Mouse (Mus musculus): ENCODE measurements around the gene Ubac1. TPM values are rescaled to one million over a fixed set of nuclear protein-coding genes. Genes with fewer than 3 reads are reported as not detected.

Ubac1 gene
- polyA plus RNA-seq, 1 experiment, result 65.1 TPM

DNA sequence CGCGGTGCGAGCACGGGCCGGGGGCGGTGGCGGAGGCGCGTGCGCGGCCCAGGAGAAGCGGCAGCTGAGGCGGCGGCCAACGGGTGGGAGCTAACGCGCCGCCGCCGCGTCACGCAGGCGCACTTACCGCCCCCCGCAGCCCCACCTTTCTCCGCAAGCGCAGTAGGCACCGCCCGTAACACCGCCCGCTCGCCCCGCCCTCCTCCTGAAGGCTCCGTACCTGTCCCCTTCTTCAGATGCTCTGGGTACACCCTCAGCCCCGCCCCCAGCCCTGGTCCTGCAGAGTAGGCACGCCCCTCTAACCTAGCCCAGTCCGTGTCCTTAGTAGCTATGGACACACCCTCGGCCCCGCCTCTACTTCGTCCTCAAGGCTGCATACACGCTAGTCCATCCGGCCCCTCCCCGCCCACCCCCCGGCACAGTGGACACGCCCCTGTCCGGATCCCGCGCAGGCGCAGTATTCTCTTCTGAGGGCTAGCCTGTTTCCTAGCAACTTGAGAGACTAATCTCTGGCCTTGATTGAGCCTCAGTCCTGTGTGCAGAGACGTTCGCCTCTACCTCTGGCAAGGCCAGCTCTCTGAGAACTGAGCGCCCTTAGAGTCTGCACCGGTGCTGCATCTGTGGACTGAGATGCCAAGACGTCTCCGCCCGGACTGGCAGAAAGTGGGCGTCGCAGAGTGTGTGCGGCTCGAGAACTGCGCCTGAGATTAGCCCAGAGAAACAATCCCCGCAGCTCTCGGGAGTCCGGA lies 38.2 kb downstream of the Ubac1 start, which contains the start of gene Camsap1:
Gene Camsap1 (minus strand): TSS at position 124 of the 749 bp plus-strand sequence.
- no peaks in the 10 kb centered on the region for H3K36me3 ChIP-seq (ENCODE audit: control insufficient read depth, insufficient read depth, low read length)
- peaks cover 8% of the 10 kb centered on the region for H3K4me1 ChIP-seq (ENCODE audit: control insufficient read depth, insufficient read depth, low read length)
- peak within 1 kb of the TSS; percentile 85 for H3K27ac ChIP-seq (ENCODE audit: control insufficient read depth, insufficient read depth, low read depth, low read length)
- H3K27me3 ChIP-seq (ENCODE audit: control insufficient read depth, insufficient read depth, low read length), result no peaks in the 10 kb centered on the region
- peak within 1 kb of the TSS; percentile 95 for H3K4me3 ChIP-seq (ENCODE audit: control insufficient read depth, low read depth, low read length)
- TF ChIP-seq CTCF (IDR thresholded peaks at IDR 0.05; ENCODE audit: control insufficient read depth, insufficient read depth, insufficient replicate concordance, low read depth, low read length) (no peak), POLR2A (IDR thresholded peaks at IDR 0.05; ENCODE audit: control insufficient read depth, low read depth, low read length) (peak; percentile 35; the same call in 1 of the 2 replicates)

DNA sequence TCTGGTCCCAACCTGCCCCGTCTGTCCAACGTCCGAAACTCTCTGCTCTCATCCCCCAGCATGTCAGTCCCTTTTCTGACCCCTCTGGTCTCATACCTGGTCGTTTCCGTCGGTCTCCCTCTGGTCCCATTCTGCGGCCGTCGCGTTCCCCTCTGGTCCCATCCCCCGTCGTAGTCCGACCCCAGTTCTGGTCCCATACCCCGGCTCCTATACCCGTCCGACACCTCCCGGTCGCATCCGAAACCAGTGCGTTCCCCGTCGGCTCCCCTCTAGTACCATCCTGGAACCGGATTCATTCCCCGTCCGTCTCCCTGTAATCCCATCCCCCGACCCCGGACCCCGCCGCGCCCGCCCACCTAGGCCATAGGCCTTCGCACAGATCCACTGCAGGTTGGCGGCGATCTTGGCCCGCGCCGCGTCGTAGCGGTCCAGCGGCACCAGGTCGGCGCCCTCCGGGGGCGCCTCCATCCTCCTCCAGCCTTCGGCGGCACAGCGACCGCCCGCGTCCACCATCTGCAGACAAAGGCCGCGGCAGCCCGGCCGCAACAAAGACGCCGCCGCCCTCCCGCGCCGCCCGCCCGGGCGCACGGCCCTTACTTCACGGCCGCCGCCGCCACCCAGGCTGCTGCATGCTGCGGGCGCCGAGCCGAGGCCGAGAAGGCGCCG lies 39.0 kb downstream of the Ubac1 start:
- Histone ChIP-seq H3K36me3 (ENCODE audit: control insufficient read depth, insufficient read depth, low read length) (no peaks in the 10 kb centered on the region), H3K4me1 (ENCODE audit: control insufficient read depth, insufficient read depth, low read length) (peaks cover 8% of the 10 kb centered on the region), H3K27ac (ENCODE audit: control insufficient read depth, insufficient read depth, low read depth, low read length) (peak overlapping the region; percentile 85), H3K4me3 (ENCODE audit: control insufficient read depth, low read depth, low read length) (peak overlapping the region; percentile 95), H3K27me3 (ENCODE audit: control insufficient read depth, insufficient read depth, low read length) (no peaks in the 10 kb centered on the region)
- no peak for TF ChIP-seq CTCF (IDR thresholded peaks at IDR 0.05; ENCODE audit: control insufficient read depth, insufficient read depth, insufficient replicate concordance, low read depth, low read length)
- no peak for TF ChIP-seq POLR2A (IDR thresholded peaks at IDR 0.05; ENCODE audit: control insufficient read depth, low read depth, low read length)

DNA sequence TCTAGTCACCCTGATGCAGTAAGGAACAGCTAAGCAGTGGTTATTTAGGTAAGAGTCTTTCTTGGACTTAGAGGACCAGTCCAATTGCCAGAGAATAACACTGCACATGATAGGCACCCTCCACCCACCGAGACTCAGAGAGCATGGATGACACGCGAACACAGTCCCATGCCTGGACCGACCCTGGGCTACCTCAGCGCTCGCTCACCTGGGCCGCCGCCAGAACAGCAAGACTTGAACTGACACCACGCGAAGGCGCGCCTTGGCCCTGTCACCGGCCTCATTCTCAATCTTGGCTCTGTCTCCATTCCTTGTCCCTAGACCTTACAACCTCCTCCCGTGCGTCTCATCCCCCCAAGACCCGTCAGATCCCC lies 39.5 kb downstream of the Ubac1 start:
- no peaks in the 10 kb centered on the region for H3K36me3 ChIP-seq (ENCODE audit: control insufficient read depth, insufficient read depth, low read length)
- no peaks in the 10 kb centered on the region for H3K27me3 ChIP-seq (ENCODE audit: control insufficient read depth, insufficient read depth, low read length)
- TF ChIP-seq CTCF (IDR thresholded peaks at IDR 0.05; ENCODE audit: control insufficient read depth, insufficient read depth, insufficient replicate concordance, low read depth, low read length) (no peak), POLR2A (IDR thresholded peaks at IDR 0.05; ENCODE audit: control insufficient read depth, low read depth, low read length) (peak; percentile 42; the same call in 1 of the 2 replicates)
- peak overlapping the region; percentile 95 for H3K4me3 ChIP-seq (ENCODE audit: control insufficient read depth, low read depth, low read length)
- H3K27ac ChIP-seq (ENCODE audit: control insufficient read depth, insufficient read depth, low read depth, low read length), result peak overlapping the region; percentile 85
- H3K4me1 ChIP-seq (ENCODE audit: control insufficient read depth, insufficient read depth, low read length), result peaks cover 8% of the 10 kb centered on the region

DNA sequence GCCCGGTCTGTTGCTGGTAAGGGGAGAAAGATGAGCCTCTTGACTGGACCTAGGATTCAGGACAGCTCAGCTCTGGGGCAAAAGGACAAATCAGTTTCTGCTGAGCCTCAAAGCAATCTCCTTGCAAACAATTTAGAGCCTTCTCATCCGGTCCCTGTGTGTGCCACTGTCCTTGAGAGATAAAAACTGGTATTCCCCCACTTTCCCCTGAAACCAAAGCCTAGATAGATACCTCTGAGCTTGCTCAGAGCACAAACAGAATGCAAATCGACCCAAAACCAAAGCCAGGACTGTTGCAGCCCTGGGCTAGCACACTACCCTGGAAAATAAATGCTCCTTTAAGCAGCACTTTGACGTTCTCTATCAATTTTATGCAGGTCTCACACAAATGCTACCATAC lies 42.5 kb downstream of the Ubac1 start:
- H3K4me1 ChIP-seq (ENCODE audit: control insufficient read depth, insufficient read depth, low read length), result peaks cover 8% of the 10 kb centered on the region
- TF ChIP-seq POLR2A (IDR thresholded peaks at IDR 0.05; ENCODE audit: control insufficient read depth, low read depth, low read length) (no peak), CTCF (IDR thresholded peaks at IDR 0.05; ENCODE audit: control insufficient read depth, insufficient read depth, insufficient replicate concordance, low read depth, low read length) (no peak)
- H3K27me3 ChIP-seq (ENCODE audit: control insufficient read depth, insufficient read depth, low read length), result no peaks in the 10 kb centered on the region
- no peak overlapping the region; the same call in 1 of the 2 replicates for H3K27ac ChIP-seq (ENCODE audit: control insufficient read depth, insufficient read depth, low read depth, low read length)
- no peaks in the 10 kb centered on the region for H3K36me3 ChIP-seq (ENCODE audit: control insufficient read depth, insufficient read depth, low read length)
- no peak overlapping the region for H3K4me3 ChIP-seq (ENCODE audit: control insufficient read depth, low read depth, low read length)

DNA sequence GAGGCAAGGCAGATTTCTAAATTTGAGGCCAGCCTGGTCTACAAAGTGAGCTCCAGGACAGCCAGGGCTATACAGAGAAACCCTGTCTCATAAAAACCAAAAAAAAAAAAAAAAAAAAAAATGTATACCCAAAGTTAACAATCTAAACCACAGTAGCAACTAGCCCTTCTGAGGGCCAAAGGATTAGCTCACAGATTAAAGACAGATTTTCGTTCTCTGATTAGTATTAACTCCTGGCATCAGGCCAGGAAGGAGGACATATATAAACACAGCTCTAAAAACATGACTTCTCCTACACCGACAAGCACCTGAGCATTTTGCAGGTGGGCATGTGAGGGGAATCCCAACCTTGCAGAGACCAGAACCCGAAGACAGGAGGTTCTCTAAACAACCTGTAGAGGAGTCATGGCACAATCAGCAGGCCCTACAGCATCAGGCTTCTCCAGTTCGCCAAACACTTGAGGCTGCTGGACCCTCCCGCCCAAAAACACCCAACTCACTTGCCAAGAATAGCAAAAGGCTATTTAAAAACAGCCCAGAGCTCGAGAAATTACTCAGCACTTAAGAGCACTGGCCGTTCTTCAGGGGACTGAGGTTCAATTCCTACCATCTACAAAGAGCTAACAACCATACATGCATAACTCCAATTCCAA lies 43.8 kb downstream of the Ubac1 start:
- H3K36me3 ChIP-seq (ENCODE audit: control insufficient read depth, insufficient read depth, low read length), result no peaks in the 10 kb centered on the region; the same call in 1 of the 2 replicates
- no peak overlapping the region for H3K27ac ChIP-seq (ENCODE audit: control insufficient read depth, insufficient read depth, low read depth, low read length)
- no peak for TF ChIP-seq POLR2A (IDR thresholded peaks at IDR 0.05; ENCODE audit: control insufficient read depth, low read depth, low read length)
- no peak for TF ChIP-seq CTCF (IDR thresholded peaks at IDR 0.05; ENCODE audit: control insufficient read depth, insufficient read depth, insufficient replicate concordance, low read depth, low read length)
- H3K4me3 ChIP-seq (ENCODE audit: control insufficient read depth, low read depth, low read length), result no peak overlapping the region
- no peaks in the 10 kb centered on the region for H3K27me3 ChIP-seq (ENCODE audit: control insufficient read depth, insufficient read depth, low read length)
- peaks cover 8% of the 10 kb centered on the region for H3K4me1 ChIP-seq (ENCODE audit: control insufficient read depth, insufficient read depth, low read length)

DNA sequence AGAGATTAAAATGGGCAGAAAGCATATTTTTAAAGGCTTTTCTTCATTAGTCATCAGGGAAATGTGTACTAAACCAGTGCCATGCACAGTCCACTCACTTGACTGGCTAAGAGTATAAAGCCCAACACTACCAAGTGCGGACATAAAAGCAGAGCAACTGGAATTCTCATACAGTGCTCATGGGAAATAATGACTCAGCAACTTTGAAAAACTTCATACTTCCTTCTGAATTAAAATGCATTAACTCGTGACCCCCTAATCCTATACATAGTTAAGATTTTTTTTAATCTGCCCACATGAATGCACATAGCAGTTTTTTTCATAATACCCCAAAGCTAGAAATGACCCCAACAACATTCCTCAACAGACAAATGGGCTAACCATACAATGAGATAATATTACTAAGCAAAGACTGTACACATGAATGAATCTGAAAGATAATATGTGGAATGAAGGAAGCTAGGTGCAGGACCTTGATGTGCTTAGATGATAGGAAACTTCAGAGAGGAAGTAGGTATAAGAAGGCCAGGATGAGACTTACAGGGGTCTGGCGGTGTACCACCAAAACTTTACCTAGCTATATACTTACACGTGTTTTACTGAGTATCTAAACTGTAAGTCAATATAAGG lies 46.3 kb downstream of the Ubac1 start:
- Histone ChIP-seq H3K4me1 (ENCODE audit: control insufficient read depth, insufficient read depth, low read length) (peaks cover 4% of the 10 kb centered on the region), H3K36me3 (ENCODE audit: control insufficient read depth, insufficient read depth, low read length) (no peaks in the 10 kb centered on the region; the same call in 1 of the 2 replicates), H3K27me3 (ENCODE audit: control insufficient read depth, insufficient read depth, low read length) (no peaks in the 10 kb centered on the region), H3K4me3 (ENCODE audit: control insufficient read depth, low read depth, low read length) (no peak overlapping the region), H3K27ac (ENCODE audit: control insufficient read depth, insufficient read depth, low read depth, low read length) (no peak overlapping the region)
- no peak for TF ChIP-seq POLR2A (IDR thresholded peaks at IDR 0.05; ENCODE audit: control insufficient read depth, low read depth, low read length)
- no peak for TF ChIP-seq CTCF (IDR thresholded peaks at IDR 0.05; ENCODE audit: control insufficient read depth, insufficient read depth, insufficient replicate concordance, low read depth, low read length)
